Mouse (Mus musculus) heart, postnatal 0 days (tissue): ENCODE results near the gene Arl6ip1. TPM values are rescaled to one million over a fixed set of nuclear protein-coding genes. Genes with fewer than 3 reads are reported as not detected.

ENCODE experiments used
- ATAC-seq: fragments of 200-750 bp; cut with Nextera tagmentation; 2 replicates; pipeline ENCODE4 v1.8.0; 2017; ENCODE audit warnings: low read depth, moderate number of reproducible peaks, moderate library complexity; ENCODE audit not compliant: insufficient read depth
- DNase-seq: peaks from one replicate; pipeline ENCODE4 v3.0.0-alpha.2; 2016; ENCODE audit warnings: low spot score
- H3K27ac ChIP-seq: fragments of 300-500 bp; sonication (generic); 2 replicates; pipeline ENCODE4 v1.5.1; 2014; ENCODE audit warnings: low read depth, mild to moderate bottlenecking
- H3K27me3 ChIP-seq: fragments of 300-500 bp; sonication (generic); 2 replicates; pipeline ENCODE4 v1.6.1; 2014; ENCODE audit warnings: low read length, mixed read lengths; ENCODE audit not compliant: control insufficient read depth, insufficient read depth
- H3K36me3 ChIP-seq: fragments of 300-500 bp; sonication (generic); replicated peaks from 2 replicates; pipeline ENCODE4 v1.6.1; 2014; ENCODE audit warnings: low read length, mixed read lengths; ENCODE audit not compliant: control insufficient read depth, insufficient read depth
- H3K4me1 ChIP-seq: fragments of 300-500 bp; sonication (generic); 2 replicates; pipeline ENCODE4 v1.6.1; 2014; ENCODE audit warnings: antibody characterized with exemption; ENCODE audit not compliant: control insufficient read depth, insufficient read depth
- H3K4me2 ChIP-seq: fragments of 300-500 bp; sonication (generic); 2 replicates; pipeline ENCODE4 v1.6.1; 2014; ENCODE audit warnings: low read depth, mild to moderate bottlenecking, low read length, moderate library complexity
- H3K4me3 ChIP-seq: fragments of 300-500 bp; sonication (generic); 2 replicates; pipeline ENCODE4 v1.5.1; 2014; ENCODE audit warnings: low read depth, low read length
- H3K9ac ChIP-seq: fragments of 300-500 bp; sonication (generic); replicated peaks from 2 replicates; pipeline ENCODE4 v1.6.1; 2014; ENCODE audit warnings: low read depth, low read length, mixed read lengths
- H3K9me3 ChIP-seq: fragments of 300-500 bp; sonication (generic); replicated peaks from 2 replicates; pipeline ENCODE4 v1.6.1; 2016; ENCODE audit warnings: low read length; ENCODE audit not compliant: control insufficient read depth
- CTCF ChIP-seq: IDR thresholded peaks from 2 replicates; pipeline ENCODE4 v1.5.1; 2016; ENCODE audit warnings: antibody characterized with exemption, control low read depth, low read depth
- EP300 ChIP-seq: IDR thresholded peaks from 2 replicates; pipeline ENCODE4 v1.6.1; 2016; ENCODE audit warnings: antibody characterized with exemption, low read depth
- WGBS: fragments of 180-500 bp; shearing (Covaris S2); extraction: QIAGEN DNeasy Blood & Tissue Kit; methylation state at CpG from one replicate; pipeline ENCODE4 v1.1.7; 2014; 5-methylcytosine and 5-hydroxymethylcytosine counted together
- polyA plus RNA-seq: library from polyadenylated mRNA; unstranded; fragments of >200 nt; fragmentation: Nextera tagmentation; extraction: Ambion mirVana; gene quantifications from 2 replicates; pipeline ENCODE4 v1.2.1, GENCODE M21; 2015
- total RNA-seq: library from RNA; depleted of rRNA; stranded (reverse); fragments of >200 nt; gene quantifications from 2 replicates; pipeline ENCODE4 v1.2.3, GENCODE M21; 2014; ENCODE audit warnings: low replicate concordance

The Arl6ip1 gene
- total and polyA plus RNA-seq, 2 experiments from 2014 or later = 125 to 141 TPM

- Histone ChIP-seq H3K4me2 (no peak overlapping the region), H3K36me3 (peaks cover 33% of the 10 kb centered on the region), H3K9ac (no peak overlapping the region), H3K9me3 (no peaks in the 10 kb centered on the region), H3K27me3 (no peaks in the 10 kb centered on the region), H3K4me1 (peaks cover 17% of the 10 kb centered on the region), H3K27ac (no peak overlapping the region), H3K4me3 (no peak overlapping the region)
- no peak for TF ChIP-seq CTCF
- TF ChIP-seq EP300 = no peak
- ATAC-seq (no peak), DNase-seq (no peak)
- 61% methylated on average over 11 of the region's 11 CpGs for WGBS
Observed at GRCm38 (mm10) chr7:118126219-118126875, 3.1 kb downstream of the Arl6ip1 start.

GRCm38 (mm10) chr7:118125736-118126135, 3.7 kb downstream of the Arl6ip1 start:
- H3K36me3 ChIP-seq = peaks cover 39% of the 10 kb centered on the region
- ATAC-seq = no peak

GRCm38 (mm10) chr7:118123512-118124411, 5.7 kb downstream of the Arl6ip1 start:
- Histone ChIP-seq H3K4me2 (no peak overlapping the region), H3K4me1 (peaks cover 17% of the 10 kb centered on the region), H3K9me3 (no peaks in the 10 kb centered on the region), H3K27me3 (no peaks in the 10 kb centered on the region), H3K36me3 (peaks cover 59% of the 10 kb centered on the region), H3K27ac (no peak overlapping the region), H3K4me3 (no peak overlapping the region), H3K9ac (no peak overlapping the region)
- ATAC-seq = no peak
- WGBS = 84% methylated on average over 4 of the region's 4 CpGs
- DNase-seq = no peak
- TF ChIP-seq CTCF (no peak), EP300 (no peak)

More at GRCm38 (mm10) chr7:118125736-118126135, 3.7 kb downstream of the Arl6ip1 start:
- Histone ChIP-seq H3K4me3 (no peak overlapping the region), H3K27ac (no peak overlapping the region), H3K9me3 (no peaks in the 10 kb centered on the region), H3K4me1 (peaks cover 17% of the 10 kb centered on the region), H3K27me3 (no peaks in the 10 kb centered on the region), H3K9ac (no peak overlapping the region), H3K4me2 (no peak overlapping the region)
- no peak for TF ChIP-seq EP300
- TF ChIP-seq CTCF = no peak
- DNase-seq = no peak

GRCm38 (mm10) chr7:118122235-118122634, 7.2 kb downstream of the Arl6ip1 start:
- no peak for ATAC-seq
- DNase-seq = no peak
- H3K27me3 ChIP-seq = no peaks in the 10 kb centered on the region
- no peak overlapping the region for H3K9ac ChIP-seq
- H3K4me1 ChIP-seq = 0 out of 2 replicates have a peak, but pooled peaks cover 3% of the 10 kb centered on the region
- 97% methylated on average over 7 of the region's 7 CpGs for WGBS
- no peak overlapping the region for H3K4me3 ChIP-seq
- no peaks in the 10 kb centered on the region for H3K9me3 ChIP-seq
- no peak overlapping the region for H3K4me2 ChIP-seq
- H3K27ac ChIP-seq = no peak overlapping the region
- TF ChIP-seq EP300 (no peak), CTCF (no peak)
- peaks cover 68% of the 10 kb centered on the region for H3K36me3 ChIP-seq

GRCm38 (mm10) chr7:118120654-118121053, 8.8 kb downstream of the Arl6ip1 start:
- DNase-seq (no peak), ATAC-seq (no peak)
- Histone ChIP-seq H3K9ac (0 out of 2 replicates have a peak overlapping the region, but pooled peaks have one; percentile 13), H3K27me3 (no peaks in the 10 kb centered on the region), H3K4me3 (no peak overlapping the region), H3K9me3 (no peaks in the 10 kb centered on the region), H3K4me2 (no peak overlapping the region), H3K4me1 (no peaks in the 10 kb centered on the region), H3K27ac (no peak overlapping the region; the same call in 1 of the 2 replicates), H3K36me3 (peaks cover 61% of the 10 kb centered on the region)
- 59% methylated on average over 1 of the region's 1 CpGs for WGBS
- TF ChIP-seq CTCF = no peak
- TF ChIP-seq EP300 = no peak
